Mouse (Mus musculus) stomach, embryonic 14.5 days (tissue): Measurements from ENCODE around the gene Rpl27. TPM values are rescaled to one million over a fixed set of nuclear protein-coding genes. Genes with fewer than 3 reads are reported as not detected.
"Not testable (repeated sequence)": the region's sequence is repeated elsewhere in the genome, so short reads cannot be mapped to it uniquely, and the experiment has no call there.

Experiments
- ATAC-seq: fragments of 200-750 bp; cut with Nextera tagmentation; 2 replicates; pipeline ENCODE4 v1.8.0; 2017; ENCODE audit warnings: low read depth, moderate TSS enrichment; ENCODE audit not compliant: insufficient number of reproducible peaks, insufficient read depth, low FRiP score
- H3K27ac ChIP-seq: fragments of 300-500 bp; sonication (generic); 2 replicates; pipeline ENCODE4 v1.5.1; 2014; ENCODE audit warnings: mild to moderate bottlenecking, low read length, moderate library complexity, mixed read lengths
- H3K27me3 ChIP-seq: fragments of 300-500 bp; sonication (generic); 2 replicates; pipeline ENCODE4 v1.6.1; 2014; ENCODE audit warnings: low read length, control low read depth, mixed read lengths; ENCODE audit not compliant: control insufficient read depth, insufficient read depth
- H3K36me3 ChIP-seq: fragments of 300-500 bp; sonication (generic); 2 replicates; pipeline ENCODE4 v1.6.1; 2014; ENCODE audit warnings: mild to moderate bottlenecking, control low read depth, low read length, moderate library complexity, mixed read lengths; ENCODE audit not compliant: control insufficient read depth, insufficient read depth
- H3K4me1 ChIP-seq: fragments of 300-500 bp; sonication (generic); 2 replicates; pipeline ENCODE4 v1.6.1; 2014; ENCODE audit warnings: low read length, control low read depth, mixed read lengths; ENCODE audit not compliant: control insufficient read depth, insufficient read depth
- H3K4me2 ChIP-seq: fragments of 300-500 bp; sonication (generic); replicated peaks from 2 replicates; pipeline ENCODE4 v1.6.1; 2014; ENCODE audit warnings: low read depth, low read length, control low read depth
- H3K4me3 ChIP-seq: fragments of 300-500 bp; sonication (generic); 2 replicates; pipeline ENCODE4 v1.5.1; 2014; ENCODE audit warnings: low read depth, low read length, control low read depth
- H3K9ac ChIP-seq: fragments of 300-500 bp; sonication (generic); replicated peaks from 2 replicates; pipeline ENCODE4 v1.6.1; 2014; ENCODE audit warnings: low read depth, mild to moderate bottlenecking, control low read depth, low read length, moderate library complexity, mixed read lengths
- H3K9me3 ChIP-seq: fragments of 300-500 bp; sonication (generic); 2 replicates; pipeline ENCODE4 v1.6.1; 2016; ENCODE audit warnings: low read depth, low read length, control low read depth; ENCODE audit not compliant: control insufficient read depth
- WGBS: fragments of 180-500 bp; shearing (Covaris S2); extraction: QIAGEN DNeasy Blood & Tissue Kit; methylation state at CpG from one replicate; pipeline ENCODE4 v1.1.7; 2014; 5-methylcytosine and 5-hydroxymethylcytosine counted together
- polyA plus RNA-seq: library from polyadenylated mRNA; unstranded; fragments of >200 nt; fragmentation: Nextera tagmentation; extraction: Ambion mirVana; gene quantifications from 2 replicates; pipeline ENCODE4 v1.2.1, GENCODE M21; 2014

Gene Rpl27
- polyA plus RNA-seq, 1 experiment from 2014 or later: 373 TPM

GRCm38 (mm10) chr11:101468263-101468688, 26.2 kb downstream of the Rpl27 start:
- Histone ChIP-seq H3K4me2 (peak overlapping the region; percentile 96), H3K9ac (peak overlapping the region; percentile 61), H3K4me1 (peaks cover 21% of the 10 kb centered on the region), H3K27me3 (no peaks in the 10 kb centered on the region), H3K27ac (peak overlapping the region; percentile 33; the same call in 1 of the 2 replicates), H3K4me3 (peak overlapping the region; percentile 71), H3K36me3 (no peaks in the 10 kb centered on the region), H3K9me3 (no peaks in the 10 kb centered on the region)
- 0 out of 2 replicates have a peak, but pooled peaks have one; percentile 3 for ATAC-seq
- WGBS: 1% methylated on average over 31 of the region's 31 CpGs

- Histone ChIP-seq H3K9me3 (no peaks in the 10 kb centered on the region), H3K4me3 (peak overlapping the region; percentile 71), H3K4me1 (peaks cover 18% of the 10 kb centered on the region), H3K27me3 (no peaks in the 10 kb centered on the region), H3K4me2 (peak overlapping the region; percentile 96), H3K27ac (no peak overlapping the region), H3K36me3 (no peaks in the 10 kb centered on the region), H3K9ac (peak overlapping the region; percentile 61)
- no peak for ATAC-seq
- 3% methylated on average over 13 of the region's 13 CpGs for WGBS
Observed at GRCm38 (mm10) chr11:101468731-101469130, 26.6 kb downstream of the Rpl27 start.

GRCm38 (mm10) chr11:101469155-101469554, 27.1 kb downstream of the Rpl27 start:
- no peak for ATAC-seq
- peak overlapping the region; percentile 96 for H3K4me2 ChIP-seq
- no peak overlapping the region for H3K27ac ChIP-seq
- no peaks in the 10 kb centered on the region for H3K9me3 ChIP-seq
- H3K9ac ChIP-seq: no peak overlapping the region
- H3K4me3 ChIP-seq: peak overlapping the region; percentile 71; the same call in 1 of the 2 replicates
- no peaks in the 10 kb centered on the region for H3K36me3 ChIP-seq
- H3K27me3 ChIP-seq: no peaks in the 10 kb centered on the region
- 63% methylated on average over 4 of the region's 4 CpGs for WGBS
- H3K4me1 ChIP-seq: peaks cover 14% of the 10 kb centered on the region

GRCm38 (mm10) chr11:101470206-101470605, 28.1 kb downstream of the Rpl27 start:
- H3K27me3 ChIP-seq: no peaks in the 10 kb centered on the region
- H3K4me2 ChIP-seq: no peak overlapping the region
- no peak overlapping the region for H3K9ac ChIP-seq
- ATAC-seq: no peak
- H3K27ac ChIP-seq: no peak overlapping the region
- 56% methylated on average over 7 of the region's 7 CpGs for WGBS
- H3K36me3 ChIP-seq: no peaks in the 10 kb centered on the region
- no peaks in the 10 kb centered on the region for H3K9me3 ChIP-seq
- H3K4me1 ChIP-seq: peaks cover 7% of the 10 kb centered on the region
- H3K4me3 ChIP-seq: no peak overlapping the region

- H3K9ac ChIP-seq: no peak overlapping the region
- no peak overlapping the region for H3K4me2 ChIP-seq
- no peak overlapping the region for H3K4me3 ChIP-seq
- H3K4me1 ChIP-seq: peaks cover 7% of the 10 kb centered on the region
- no peak for ATAC-seq
- no peaks in the 10 kb centered on the region for H3K36me3 ChIP-seq
- no peak overlapping the region for H3K27ac ChIP-seq
- H3K9me3 ChIP-seq: no peaks in the 10 kb centered on the region
- WGBS: 61% methylated on average over 3 of the region's 3 CpGs
- H3K27me3 ChIP-seq: no peaks in the 10 kb centered on the region
Observed at GRCm38 (mm10) chr11:101471926-101472325, 29.8 kb downstream of the Rpl27 start.

- 42% methylated on average over 7 of the region's 7 CpGs for WGBS
- Histone ChIP-seq H3K4me1 (peaks cover 7% of the 10 kb centered on the region), H3K9me3 (no peaks in the 10 kb centered on the region), H3K9ac (no peak overlapping the region), H3K27me3 (no peaks in the 10 kb centered on the region), H3K4me3 (no peak overlapping the region), H3K4me2 (no peak overlapping the region), H3K36me3 (no peaks in the 10 kb centered on the region), H3K27ac (no peak overlapping the region)
- no peak for ATAC-seq
Observed at GRCm38 (mm10) chr11:101472336-101472735, 30.2 kb downstream of the Rpl27 start.

GRCm38 (mm10) chr11:101473686-101474085, 31.6 kb downstream of the Rpl27 start:
- not testable (repeated sequence) for H3K4me2 ChIP-seq, H3K4me3 ChIP-seq, H3K36me3 ChIP-seq, H3K4me1 ChIP-seq, ATAC-seq, H3K27ac ChIP-seq, H3K27me3 ChIP-seq, H3K9ac ChIP-seq, H3K9me3 ChIP-seq
- WGBS: 86% methylated on average over 1 of the region's 1 CpGs

GRCm38 (mm10) chr11:101474298-101474697, 32.2 kb downstream of the Rpl27 start:
- no peaks in the 10 kb centered on the region for H3K9me3 ChIP-seq
- 62% methylated on average over 5 of the region's 5 CpGs for WGBS
- no peak overlapping the region for H3K4me2 ChIP-seq
- no peaks in the 10 kb centered on the region for H3K27me3 ChIP-seq
- H3K9ac ChIP-seq: no peak overlapping the region
- H3K4me1 ChIP-seq: peaks cover under 1% of the 10 kb centered on the region; the same call in 1 of the 2 replicates
- H3K36me3 ChIP-seq: no peaks in the 10 kb centered on the region
- no peak overlapping the region for H3K4me3 ChIP-seq
- H3K27ac ChIP-seq: no peak overlapping the region
- no peak for ATAC-seq

GRCm38 (mm10) chr11:101476361-101476760, 34.3 kb downstream of the Rpl27 start:
- not testable (repeated sequence) for H3K9ac ChIP-seq, H3K4me3 ChIP-seq, H3K9me3 ChIP-seq, ATAC-seq, H3K27me3 ChIP-seq, H3K4me2 ChIP-seq, H3K27ac ChIP-seq, H3K36me3 ChIP-seq, H3K4me1 ChIP-seq
- WGBS: 78% methylated on average over 4 of the region's 4 CpGs
